Mouse (Mus musculus) CD4-positive naive resting alpha-beta T cell, adult 76 days (primary cell): ENCODE results near the gene Mlip. TPM values are rescaled to one million over a fixed set of nuclear protein-coding genes. Genes with fewer than 3 reads are reported as not detected.

ENCODE experiments used
- total RNA-seq: library from RNA; stranded (reverse); gene quantifications from one replicate; pipeline ENCODE4 v1.2.4, GENCODE M21; 2023

The Mlip gene
- total RNA-seq, result not detected

GRCm38 (mm10) chr9:77352432-77353175, at the start of gene Mlip:
Gene Mlip, minus strand, starts transcription at chr9:77352969.

Other genes with a start within 250 kb of the Mlip start
- gene Lrrc1, start 191.9 kb upstream of the Mlip start, total RNA-seq, result 29.8 TPM